Mouse (Mus musculus) gastrocnemius, postnatal 36 days (tissue): Measurements from ENCODE around the gene Ntmt1. TPM values are rescaled to one million over a fixed set of nuclear protein-coding genes. Genes with fewer than 3 reads are reported as not detected.

Experiments
- DNase-seq, 2 experiments: peaks; one replicate each; pipeline ENCODE4 v3.0.0; 2022
- intact Hi-C: fragments of 180-260 bp; cut with DNase I; formaldehyde crosslinking; loops from one replicate; pipeline ENCODE4 v1.15.1; 2025
- total RNA-seq, 2 experiments: library from RNA; stranded (reverse); gene quantifications; 2 replicates each; pipeline ENCODE4 v1.2.3; 2021

The Ntmt1 gene
- total RNA-seq, 2 experiments from 2014 or later = 13.0 to 15.9 TPM

GRCm38 (mm10) chr2:30816383-30816782 is 8.8 kb downstream of the Ntmt1 start:
- intact Hi-C loops = no loop called here

GRCm38 (mm10) chr2:30819873-30820272 is 12.2 kb downstream of the Ntmt1 start:
- no peak for DNase-seq
- intact Hi-C loops = no loop called here

More at GRCm38 (mm10) chr2:30816383-30816782, 8.8 kb downstream of the Ntmt1 start:
- no peak for DNase-seq

DNA sequence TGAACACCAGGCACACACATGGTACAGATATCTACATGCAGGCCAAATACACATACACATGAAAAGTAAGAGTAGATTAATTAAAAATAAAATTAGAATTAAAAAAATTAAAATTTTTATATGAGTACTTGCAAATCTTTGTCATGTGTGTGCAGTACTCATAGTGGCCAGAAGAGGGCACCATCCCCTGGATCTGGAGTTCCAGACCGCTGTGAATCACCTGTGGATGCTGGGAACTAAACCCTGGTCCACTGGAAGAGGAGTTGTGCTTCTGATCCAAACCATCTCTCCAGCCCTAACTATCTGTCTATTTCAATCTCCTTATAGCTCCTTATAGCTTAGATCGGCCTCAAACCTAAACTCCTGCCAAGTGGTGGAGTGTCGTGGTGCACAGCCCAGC is 13.4 kb downstream of the Ntmt1 start:
- DNase-seq = no peak
- intact Hi-C loops = no loop called here

DNA sequence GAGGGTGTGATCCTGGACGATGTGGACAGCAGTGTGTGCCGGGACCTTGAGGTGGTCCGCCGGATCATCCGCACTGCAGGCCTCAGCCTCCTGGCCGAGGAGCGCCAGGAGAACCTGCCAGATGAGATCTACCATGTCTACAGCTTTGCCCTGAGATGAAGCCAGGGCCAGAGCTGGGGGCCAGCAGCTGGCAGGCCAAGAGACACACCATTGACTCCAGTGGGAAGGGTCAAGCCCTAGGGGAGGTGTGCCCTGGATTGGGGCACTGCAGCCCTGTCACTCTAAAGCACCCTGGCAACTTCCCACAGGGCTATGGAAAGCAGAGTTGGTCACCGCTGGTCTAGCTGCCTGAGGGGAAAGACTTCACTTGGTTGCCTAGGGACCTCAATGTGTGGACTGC is 14.8 kb downstream of the Ntmt1 start:
- no peak for DNase-seq
- intact Hi-C loops = no loop called here

DNA sequence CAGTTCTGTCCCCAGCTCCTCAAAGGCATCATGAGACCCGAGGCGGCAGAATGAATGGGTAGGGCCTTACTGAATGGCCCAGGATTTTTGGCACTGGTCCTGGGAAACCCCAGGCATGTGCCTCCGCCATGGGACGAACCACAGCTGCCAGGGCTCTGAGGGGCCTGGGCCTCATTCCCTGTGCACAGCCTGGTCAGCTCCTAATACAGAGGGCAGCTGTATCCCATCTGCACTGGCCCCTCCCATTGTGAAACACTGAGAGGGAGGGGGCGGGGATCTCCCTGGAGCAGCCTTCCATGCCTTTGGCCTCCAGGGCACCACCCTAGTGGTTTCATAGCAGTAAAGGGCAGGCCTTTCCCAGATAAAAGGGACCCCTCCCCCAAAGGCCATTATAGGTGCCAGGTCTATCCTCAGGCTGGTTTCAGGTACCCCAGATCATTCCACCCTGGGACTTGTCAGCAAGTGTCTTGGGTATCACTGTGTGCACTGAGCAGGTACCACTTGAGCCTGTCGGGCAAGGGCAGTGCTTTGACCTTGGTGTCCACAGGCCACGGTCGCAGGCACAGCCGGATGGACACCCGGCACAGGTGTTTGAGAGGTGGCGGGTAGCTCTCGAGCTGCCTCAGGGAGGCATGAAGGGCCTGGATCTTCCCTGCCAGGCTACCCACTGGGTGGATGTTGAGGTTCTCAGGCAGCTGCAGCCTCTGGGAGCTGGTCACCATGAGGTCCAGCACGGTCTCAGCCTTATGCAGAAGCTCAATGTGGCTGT is 15.9 kb downstream of the Ntmt1 start:
- DNase-seq = no peak
- intact Hi-C loops = no loop called here

DNA sequence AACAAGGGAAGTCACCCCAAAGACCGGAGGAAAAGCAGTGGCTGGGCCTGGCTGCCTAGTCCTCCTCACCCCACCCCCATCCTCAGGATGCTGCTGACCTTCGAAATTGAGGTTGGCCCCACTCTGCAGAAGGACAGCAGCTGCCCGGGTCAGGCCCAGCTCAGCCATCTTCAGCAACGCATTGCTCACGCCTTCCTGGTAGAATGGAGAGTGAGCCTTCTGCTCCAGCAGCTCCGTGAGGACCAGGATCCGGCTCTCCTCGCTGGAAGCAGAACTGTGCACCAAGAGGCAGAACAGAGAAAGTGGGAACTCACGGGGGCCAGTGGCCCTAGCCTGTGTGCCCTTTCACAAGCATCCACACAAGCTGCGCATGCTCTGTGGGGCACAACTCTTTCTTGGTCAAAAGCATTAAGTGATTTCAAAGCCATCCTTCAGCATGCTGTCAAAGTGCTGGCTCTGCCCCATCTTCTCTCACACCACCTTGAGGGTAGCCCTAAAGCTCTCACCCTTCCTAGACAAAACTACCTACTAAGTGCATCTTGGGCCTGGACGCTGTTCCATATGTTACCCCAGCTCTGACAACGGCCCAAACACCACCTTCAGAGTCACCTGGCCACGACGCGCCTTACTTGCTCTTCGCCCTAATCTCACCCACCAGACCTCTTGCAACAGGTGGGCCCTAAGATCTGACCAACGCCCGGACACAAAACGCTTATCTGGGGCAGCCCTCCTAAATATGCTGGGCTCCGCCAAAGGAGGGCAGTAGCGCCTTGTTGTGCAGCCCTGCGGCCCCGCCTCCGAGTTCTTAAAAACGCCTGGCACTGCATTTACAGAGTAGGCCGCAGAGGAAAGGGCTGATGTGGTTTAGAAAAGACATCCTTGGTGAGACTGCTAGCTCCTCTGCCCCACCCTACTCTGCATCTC is 19.5 kb downstream of the Ntmt1 start:
- no peak for DNase-seq
- intact Hi-C loops = loop anchor here (5.0 kb wide), 1 partner anchor 105 kb away; no protein-coding TSS in a partner anchor

DNA sequence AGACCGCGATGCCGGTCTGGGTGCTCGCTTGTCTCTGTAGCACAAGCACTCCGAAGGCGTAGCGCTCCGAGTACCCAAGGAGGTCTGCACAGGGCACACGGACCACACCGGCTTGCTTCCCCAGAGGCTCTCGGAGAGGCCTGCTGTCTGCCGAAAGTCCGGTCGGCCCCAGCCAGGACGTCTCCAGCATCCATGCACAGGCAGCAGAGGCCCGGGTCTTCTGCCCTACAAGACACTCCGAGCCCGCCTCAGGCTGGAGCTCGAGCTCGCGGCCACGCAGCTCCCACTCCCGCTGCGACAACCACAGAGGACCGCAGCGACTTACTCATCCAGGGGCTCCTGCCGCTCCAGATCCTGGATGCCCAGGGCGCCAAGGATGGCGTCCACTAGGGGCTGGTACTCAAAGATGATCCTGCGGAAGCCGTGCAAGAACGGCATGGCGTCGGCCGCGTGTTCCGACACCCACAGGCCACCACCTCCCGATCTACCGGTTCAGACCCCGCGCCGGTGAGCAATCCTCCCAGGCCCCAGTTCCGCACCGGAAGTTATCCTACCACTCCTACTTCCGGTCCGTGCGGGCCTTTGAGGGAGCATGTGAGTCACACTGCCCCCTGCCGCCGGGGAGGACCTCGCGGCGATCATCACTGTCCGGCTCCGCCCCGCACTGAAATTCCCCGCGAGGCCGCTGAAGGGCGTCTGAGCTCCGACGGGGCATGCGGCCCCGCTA is 20.3 kb downstream of the Ntmt1 start:
- peak; percentile 93 to 98 for DNase-seq
- intact Hi-C loops = loop anchor here (5.0 kb wide), 1 partner anchor 104 kb away; no protein-coding TSS in a partner anchor

DNA sequence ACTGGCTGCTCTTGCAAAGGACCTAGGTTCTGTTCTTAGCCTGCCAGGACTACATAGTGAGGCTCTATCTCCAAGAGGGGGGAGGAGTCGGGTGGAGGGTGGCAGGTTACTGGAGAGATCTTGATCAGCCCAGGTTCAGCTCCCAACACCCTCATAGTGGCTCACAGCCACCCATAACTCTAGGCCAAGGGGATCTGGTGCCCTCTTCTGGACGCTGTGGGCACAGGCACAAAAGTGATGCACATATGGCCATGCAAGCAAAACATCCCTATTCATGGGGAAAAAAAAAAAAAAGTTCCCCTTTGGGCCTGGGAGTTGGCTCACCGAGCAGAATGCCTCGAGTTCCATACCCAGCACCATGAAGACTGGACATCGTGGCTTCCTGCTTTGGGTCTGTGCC is 21.7 kb downstream of the Ntmt1 start:
- intact Hi-C loops = loop anchor here (5.0 kb wide), 1 partner anchor 103 kb away; no protein-coding TSS in a partner anchor
- no peak for DNase-seq

GRCm38 (mm10) chr2:30830283-30830795 is 22.7 kb downstream of the Ntmt1 start, which contains the start of gene Asb6:
TSS of gene Asb6 (minus strand) at chr2:30830333.
- intact Hi-C loops = no loop called here

GRCm38 (mm10) chr2:30833644-30834043 is 26.0 kb downstream of the Ntmt1 start:
- intact Hi-C loops = no loop called here
- no peak for DNase-seq

More at GRCm38 (mm10) chr2:30830283-30830795, 22.7 kb downstream of the Ntmt1 start, which contains the start of gene Asb6:
- no peak for DNase-seq

- intact Hi-C loops = no loop called here
- no peak for DNase-seq
Observed at GRCm38 (mm10) chr2:30834373-30835022, 26.9 kb downstream of the Ntmt1 start, which contains the start of gene Prrx2. TSS of gene Prrx2 (plus strand) at chr2:30834972.

DNA sequence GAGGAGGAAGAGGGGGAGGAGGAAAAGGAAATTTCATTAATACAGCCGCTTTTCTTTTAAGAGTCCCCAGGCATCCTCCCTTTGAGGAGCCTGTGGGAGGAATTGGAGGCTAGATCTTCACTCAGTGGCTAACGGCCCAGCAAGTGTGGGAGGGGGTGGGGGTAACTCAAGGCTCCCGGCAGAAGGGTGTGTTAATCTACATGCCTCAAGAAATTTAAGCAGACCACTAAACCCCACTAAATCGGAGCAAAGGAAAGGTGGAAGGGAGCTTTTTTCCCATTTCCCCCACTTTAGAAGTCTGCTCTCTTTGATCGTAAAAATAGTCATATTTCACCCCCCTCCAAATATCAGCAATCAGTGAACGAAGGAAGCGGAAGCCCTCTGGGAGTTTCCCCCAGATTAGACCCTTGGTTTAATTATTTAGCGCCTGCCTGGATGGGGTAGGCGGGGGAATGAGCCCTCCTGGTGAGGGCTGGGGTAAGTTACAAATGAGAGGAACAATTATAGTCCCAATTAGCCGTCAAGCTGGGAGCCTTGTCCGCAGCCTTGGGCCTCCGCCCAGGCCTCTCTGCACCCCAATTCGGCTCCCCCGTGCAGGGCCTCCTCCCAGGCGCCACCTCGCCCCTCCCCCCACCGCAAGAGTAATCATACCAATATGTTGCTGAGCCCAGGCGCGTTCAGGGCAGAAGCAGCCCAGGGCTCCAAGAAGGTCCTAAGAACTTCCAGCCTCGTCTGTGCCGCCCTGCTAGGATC is 28.8 kb downstream of the Ntmt1 start:
- DNase-seq = no peak

DNA sequence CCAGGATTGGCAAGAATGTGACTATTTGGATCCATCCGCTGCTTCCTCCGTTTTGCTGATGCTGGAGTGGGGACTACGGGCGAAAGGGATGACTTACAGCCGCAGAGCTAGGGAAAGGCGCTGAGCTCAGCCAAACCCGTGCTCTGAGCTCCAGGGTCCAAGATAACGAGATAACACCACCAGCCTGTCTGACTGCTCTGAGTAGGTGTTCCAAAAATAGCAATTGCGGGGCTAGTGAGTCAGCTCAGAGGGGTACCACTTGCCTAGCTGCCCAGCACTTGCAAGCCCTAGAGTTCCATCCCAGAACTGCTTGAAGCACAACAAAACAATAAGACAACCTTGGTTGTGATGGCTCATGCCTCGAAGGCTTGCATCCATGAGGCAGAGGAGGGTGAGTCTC is 35.0 kb downstream of the Ntmt1 start:
- DNase-seq = no peak
- intact Hi-C loops = no loop called here

More for the DNA sequence above, 28.8 kb downstream of the Ntmt1 start:
- intact Hi-C loops = no loop called here

DNA sequence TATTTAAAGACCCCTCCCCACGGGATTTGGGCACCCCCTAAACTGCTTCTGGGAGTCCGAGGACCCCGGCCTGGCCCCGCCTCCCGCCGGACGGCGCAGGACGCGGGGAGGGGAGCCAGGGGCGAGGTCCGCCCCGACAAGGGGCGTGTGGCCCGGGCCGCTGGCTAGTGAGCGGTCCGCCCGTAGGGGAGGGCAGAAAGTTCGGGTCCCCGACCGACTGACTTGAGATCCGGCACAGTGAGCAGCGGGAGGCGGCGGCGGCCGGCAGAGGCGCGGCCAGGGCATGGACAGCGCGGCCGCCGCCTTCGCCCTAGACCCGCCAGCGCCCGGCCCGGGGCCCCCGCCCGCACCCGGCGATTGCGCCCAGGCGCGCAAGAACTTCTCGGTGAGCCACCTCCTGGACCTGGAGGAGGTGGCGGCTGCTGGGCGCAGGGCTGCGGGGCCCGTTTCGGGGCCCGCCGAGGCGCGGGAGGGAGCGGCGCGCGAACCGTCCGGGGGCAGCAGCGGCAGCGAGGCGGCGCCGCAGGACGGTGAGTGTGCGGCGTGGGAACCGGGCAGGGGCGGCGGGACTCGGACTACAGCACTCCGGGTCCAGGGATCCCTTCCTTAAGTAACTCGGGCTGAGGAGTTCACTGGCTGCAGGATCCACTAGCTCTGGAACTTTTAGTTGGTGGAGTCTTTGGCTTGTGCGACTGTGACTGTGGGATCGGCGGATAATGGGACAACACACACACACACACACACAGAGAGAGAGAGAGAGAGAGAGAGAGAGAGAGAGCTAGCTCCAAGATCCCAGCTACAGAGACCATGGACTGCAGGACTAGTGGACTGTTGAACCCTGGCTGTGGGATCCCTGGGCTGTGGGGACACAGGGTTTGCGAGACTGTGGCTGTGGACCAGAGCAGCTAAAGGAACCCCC is 37.8 kb downstream of the Ntmt1 start:
- no peak for DNase-seq
- intact Hi-C loops = no loop called here

- DNase-seq = no peak
- intact Hi-C loops = no loop called here
Observed at GRCm38 (mm10) chr2:30846236-30846635, 38.6 kb downstream of the Ntmt1 start.

- intact Hi-C loops = no loop called here
- DNase-seq = no peak
Observed at GRCm38 (mm10) chr2:30846723-30847122, 39.1 kb downstream of the Ntmt1 start.

GRCm38 (mm10) chr2:30848184-30848583 is 40.6 kb downstream of the Ntmt1 start:
- no peak for DNase-seq
- intact Hi-C loops = no loop called here

- no peak for DNase-seq
- intact Hi-C loops = no loop called here
Observed at GRCm38 (mm10) chr2:30850581-30850980, 43.0 kb downstream of the Ntmt1 start.
